Comparison of ENCODE assay signal across 14 mouse cellular contexts in the genomic region with DNA sequence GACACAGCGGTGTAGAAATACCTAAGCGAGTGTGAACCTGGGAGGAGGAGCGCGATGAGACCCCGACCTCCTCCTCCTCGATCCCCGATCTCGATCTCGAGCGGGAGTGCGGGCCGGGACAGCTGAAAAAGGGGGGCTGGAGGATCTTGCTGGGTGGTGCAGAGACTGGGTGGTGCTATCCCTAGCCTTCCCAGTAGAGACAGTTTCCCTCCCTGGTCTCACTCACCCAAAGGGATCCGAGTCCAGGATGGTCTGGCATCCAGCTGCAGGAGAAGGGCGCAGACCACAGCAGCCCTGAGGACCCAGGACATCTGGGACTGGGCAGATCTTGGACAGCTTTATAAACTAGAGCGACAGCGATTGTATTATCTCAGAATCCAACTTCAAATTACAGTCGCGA. TPM values are rescaled to one million over a fixed set of nuclear protein-coding genes. Genes with fewer than 3 reads are reported as not detected.
DNase-seq lines count a peak whose midpoint lies in the region; ATAC-seq and TF ChIP-seq lines count a peak whose summit lies in the region.
"Not testable (repeated sequence)": the region's sequence is repeated elsewhere in the genome, so short reads cannot be mapped to it uniquely, and the experiment has no call there.
"Had no signal": no experiment of that assay in that cellular context is flagged by ENCODE, and none has a peak within 500 bp of the region (broad histone marks: within the 10 kb centered on the region; RNA-seq: fewer than 3 reads in every experiment).

No protein-coding gene starts in this region.

- peak overlapping the region; percentile 36; the same call in 1 of the 2 replicates for H3K9ac ChIP-seq in heart, adult 2 months (ENCODE audit: low read depth, low read length)
- H3K9ac ChIP-seq in hindbrain, postnatal 0 days (replicated peaks; ENCODE audit: low read length); limb, embryonic 13.5 days; neural tube, embryonic 13.5 days: not testable (repeated sequence)
- H3K9ac ChIP-seq in lung, embryonic 16.5 days (ENCODE audit: low read length) = 0 out of 2 replicates have a peak overlapping the region, but pooled peaks have one; percentile 28

- H3K9me3 ChIP-seq in hindbrain, postnatal 0 days (ENCODE audit: low read length); limb, embryonic 13.5 days; lung, embryonic 16.5 days (ENCODE audit: control insufficient read depth, low read length); neural tube, embryonic 13.5 days: not testable (repeated sequence)

- peak overlapping the region; percentile 34 for H3K4me3 ChIP-seq in heart, adult 2 months
- H3K4me3 ChIP-seq in hindbrain, postnatal 0 days (ENCODE audit: low read length); neural tube, embryonic 13.5 days: not testable (repeated sequence)
- peak overlapping the region; percentile 8; the same call in 1 of the 2 replicates for H3K4me3 ChIP-seq in limb, embryonic 13.5 days
- H3K4me3 ChIP-seq in lung, embryonic 16.5 days (ENCODE audit: low read length) = peak overlapping the region; percentile 36; the same call in 1 of the 2 replicates

- intact Hi-C loops in heart, adult 2 months (cut with DNase I) = not testable (repeated sequence)

- TF ChIP-seq EP300 in heart, adult 2 months (IDR thresholded peaks at IDR 0.05; ENCODE audit: insufficient read depth, low read depth, low read length) = not testable (repeated sequence)

- peak; percentile 3 for DNase-seq in ES-CJ7 (ENCODE audit: low read depth, low spot score)
- peak in 1 of 2 experiments; percentile 14 for DNase-seq in heart, adult 2 months
- not testable (repeated sequence) for DNase-seq in hindbrain, postnatal 0 days (ENCODE audit: low spot score)
- peak; percentile 47 for DNase-seq in thymus, postnatal 25 days

- H3K4me1 ChIP-seq in heart, adult 2 months (ENCODE audit: control insufficient read depth, insufficient read depth, low read length); hindbrain, postnatal 0 days (ENCODE audit: insufficient read depth, low read length); limb, embryonic 13.5 days; lung, embryonic 16.5 days (replicated peaks; ENCODE audit: control insufficient read depth, insufficient read depth, low read length); neural tube, embryonic 13.5 days (replicated peaks): not testable (repeated sequence)

- H3K36me3 ChIP-seq in heart, adult 2 months (ENCODE audit: control insufficient read depth, insufficient read depth, low read length); hindbrain, postnatal 0 days (ENCODE audit: insufficient read depth, low read length); limb, embryonic 13.5 days; lung, embryonic 16.5 days (ENCODE audit: control insufficient read depth, insufficient read depth, low read length); neural tube, embryonic 13.5 days: not testable (repeated sequence)

- H3K27ac ChIP-seq in heart, adult 2 months = peak overlapping the region; percentile 75
- H3K27ac ChIP-seq in hindbrain, postnatal 0 days; limb, embryonic 13.5 days; lung, embryonic 16.5 days (ENCODE audit: low read length); neural tube, embryonic 13.5 days (replicated peaks): not testable (repeated sequence)

- H3K79me2 ChIP-seq in heart, adult 2 months (replicated peaks; ENCODE audit: control insufficient read depth, insufficient read depth, low read length) = not testable (repeated sequence)

- not testable (repeated sequence) for H3K27me3 ChIP-seq in heart, adult 2 months (ENCODE audit: control insufficient read depth, insufficient read depth, low read length); hindbrain, postnatal 0 days (ENCODE audit: insufficient read depth, low read length); lung, embryonic 16.5 days (ENCODE audit: control insufficient read depth, insufficient read depth, low read depth, low read length)
- peaks cover 48% of the 10 kb centered on the region for H3K27me3 ChIP-seq in limb, embryonic 13.5 days
- H3K27me3 ChIP-seq in neural tube, embryonic 13.5 days = peaks cover 42% of the 10 kb centered on the region

- WGBS in heart, adult 2 months = 12% methylated on average over 18 of the region's 18 CpGs
- WGBS in hindbrain, postnatal 0 days = 24% methylated on average over 18 of the region's 18 CpGs
- 9% methylated on average over 18 of the region's 18 CpGs for WGBS in limb, embryonic 13.5 days
- WGBS in lung, embryonic 16.5 days = 19% methylated on average over 18 of the region's 18 CpGs
- 23% methylated on average over 18 of the region's 18 CpGs for WGBS in neural tube, embryonic 13.5 days

- peak overlapping the region; percentile 31; the same call in 1 of the 2 replicates for H3K4me2 ChIP-seq in hindbrain, postnatal 0 days (ENCODE audit: low read depth, low read length)
- peak overlapping the region; percentile 25; the same call in 1 of the 2 replicates for H3K4me2 ChIP-seq in limb, embryonic 13.5 days (replicated peaks)
- H3K4me2 ChIP-seq in lung, embryonic 16.5 days (ENCODE audit: low read depth, low read length) = peak overlapping the region; percentile 50
- H3K4me2 ChIP-seq in neural tube, embryonic 13.5 days = peak overlapping the region; percentile 42

- TF ChIP-seq CTCF in heart, adult 2 months (IDR thresholded peaks at IDR 0.05); hindbrain, postnatal 0 days (IDR thresholded peaks at IDR 0.05; ENCODE audit: low read depth): not testable (repeated sequence)

- not testable (repeated sequence) for TF ChIP-seq POLR2A in heart, adult 2 months (IDR thresholded peaks at IDR 0.05; ENCODE audit: insufficient read depth, low read depth, low read length)

- ATAC-seq in erythroblast, adult 5-6 weeks (replicated peaks; ENCODE audit: low FRiP score, poor library complexity, severe bottlenecking) = peak; percentile 43
- not testable (repeated sequence) for ATAC-seq in hindbrain, postnatal 0 days; limb, embryonic 13.5 days (ENCODE audit: low FRiP score, low read depth)
- peak; percentile 53; the same call in 1 of the 2 replicates for ATAC-seq in lung, embryonic 16.5 days (ENCODE audit: low read depth)
- ATAC-seq in neural tube, embryonic 13.5 days (ENCODE audit: low read depth) = peak; percentile 47

RNA-seq across cellular contexts. Expression of a gene that starts 0.6 kb away (rescaled TPM):
- total RNA-seq in erythroblast, adult 5-6 weeks (2015; ENCODE audit: low replicate concordance) = 1.5 TPM in 1 of 2 replicates, not detected in the other
- total RNA-seq in erythroblast, adult 5-6 weeks (2017; ENCODE audit: low replicate concordance) = 0.84 TPM in 1 of 2 replicates, not detected in the other
- under 1 TPM in 1 of 2 experiments, not detected in 1; 0.23 TPM for total RNA-seq in heart, adult 2 months (2021)
- 0.16 and 0.41 TPM in 2 replicates for polyA plus RNA-seq in heart, adult 2 months (2012; rRNA removed)
- not detected in 2 replicates for total RNA-seq in hindbrain, postnatal 0 days (2014; rRNA removed)
- polyA plus RNA-seq in hindbrain, postnatal 0 days (2015; fragmentation: Nextera tagmentation; extraction: Ambion mirVana) = not detected in 2 replicates
- polyA plus RNA-seq in limb, embryonic 13.5 days (2015; fragmentation: Nextera tagmentation; extraction: Ambion mirVana) = not detected in 2 replicates
- polyA plus RNA-seq in lung, embryonic 16.5 days (2015; fragmentation: Nextera tagmentation; extraction: Ambion mirVana) = not detected in 2 replicates
- polyA plus RNA-seq in neural tube, embryonic 13.5 days (2015; fragmentation: Nextera tagmentation; extraction: Ambion mirVana) = not detected in 2 replicates
- total RNA-seq: heart, postnatal 14 days; left cerebral cortex, postnatal 14 days had no signal
- polyA plus RNA-seq: erythroblast, embryonic 14.5 days had no signal

RNA-seq across cellular contexts. Expression of a gene that starts 8.4 kb away (rescaled TPM):
- total RNA-seq in erythroblast, adult 5-6 weeks (2015; ENCODE audit: low replicate concordance) = not detected in 2 replicates
- not detected in 2 replicates for total RNA-seq in erythroblast, adult 5-6 weeks (2017; ENCODE audit: low replicate concordance)
- total RNA-seq in heart, adult 2 months (2021) = not detected
- not detected in 2 replicates for polyA plus RNA-seq in heart, adult 2 months (2012; rRNA removed)
- total RNA-seq in hindbrain, postnatal 0 days (2014; rRNA removed) = not detected in 2 replicates
- polyA plus RNA-seq in hindbrain, postnatal 0 days (2015; fragmentation: Nextera tagmentation; extraction: Ambion mirVana) = not detected in 2 replicates
- not detected in 2 replicates for polyA plus RNA-seq in limb, embryonic 13.5 days (2015; fragmentation: Nextera tagmentation; extraction: Ambion mirVana)
- polyA plus RNA-seq in lung, embryonic 16.5 days (2015; fragmentation: Nextera tagmentation; extraction: Ambion mirVana) = not detected in 2 replicates
- polyA plus RNA-seq in neural tube, embryonic 13.5 days (2015; fragmentation: Nextera tagmentation; extraction: Ambion mirVana) = not detected in 2 replicates
- total RNA-seq: gastrocnemius, adult 8-10 months; heart, postnatal 14 days; left cerebral cortex, postnatal 14 days had no signal
- polyA plus RNA-seq: Patski had no signal

RNA-seq across cellular contexts. Expression of a gene that starts 47.5 kb away (rescaled TPM):
- not detected in 2 replicates for total RNA-seq in erythroblast, adult 5-6 weeks (2015; ENCODE audit: low replicate concordance)
- not detected in 2 replicates for total RNA-seq in erythroblast, adult 5-6 weeks (2017; ENCODE audit: low replicate concordance)
- under 1 TPM in 1 of 2 experiments, not detected in 1; 0.29 TPM for total RNA-seq in heart, adult 2 months (2021)
- not detected in 2 replicates for polyA plus RNA-seq in heart, adult 2 months (2012; rRNA removed)
- total RNA-seq in hindbrain, postnatal 0 days (2014; rRNA removed) = not detected in 2 replicates
- 0.28 and 0.35 TPM in 2 replicates for polyA plus RNA-seq in hindbrain, postnatal 0 days (2015; fragmentation: Nextera tagmentation; extraction: Ambion mirVana)
- not detected in 2 replicates for polyA plus RNA-seq in limb, embryonic 13.5 days (2015; fragmentation: Nextera tagmentation; extraction: Ambion mirVana)
- 24.5 and 27.5 TPM in 2 replicates for polyA plus RNA-seq in lung, embryonic 16.5 days (2015; fragmentation: Nextera tagmentation; extraction: Ambion mirVana)
- not detected in 2 replicates for polyA plus RNA-seq in neural tube, embryonic 13.5 days (2015; fragmentation: Nextera tagmentation; extraction: Ambion mirVana)
- total RNA-seq: gastrocnemius, adult 8-10 months; heart, postnatal 14 days; layer of hippocampus, adult 8-10 months; left cerebral cortex, postnatal 14 days had no signal
- polyA plus RNA-seq: erythroblast, embryonic 14.5 days; Patski had no signal

Comparison
In these comparisons a context has a peak if more than half of its experiments do, and no peak if none do; other contexts are left out.
1. RNA of a gene that starts 47.5 kb away (polyA plus RNA-seq): 24.5 to 27.5 TPM in lung, embryonic 16.5 days; 0.28 to 0.35 TPM in hindbrain, postnatal 0 days, not detected in heart, adult 2 months, not detected in limb, embryonic 13.5 days and not detected in neural tube, embryonic 13.5 days; every median in the first group is over 10 times any median in the second.
2. Peak in every context shown above with its lines, with median percentiles within 50 percentile points of each other: H3K4me2 ChIP-seq.